Mouse (Mus musculus) frontal cortex, postnatal 36 days (tissue): ENCODE data around the gene Sema3c.

Experiments used
- DNase-seq, 2 experiments: peaks; one replicate each; pipeline ENCODE4 v3.0.0; 2022; ENCODE audit warnings: low spot score in 2 of 2

Sema3c gene

GRCm38 (mm10) chr5:17776571-17776970, 202.5 kb downstream of the Sema3c start:
- no peak for DNase-seq
